Mouse (Mus musculus): ENCODE measurements around the gene Ralgapa2. TPM values are rescaled to one million over a fixed set of nuclear protein-coding genes. Genes with fewer than 3 reads are reported as not detected.

The Ralgapa2 gene
- polyA plus RNA-seq, 1 experiment from 2014 or later = 9.0 TPM

DNA sequence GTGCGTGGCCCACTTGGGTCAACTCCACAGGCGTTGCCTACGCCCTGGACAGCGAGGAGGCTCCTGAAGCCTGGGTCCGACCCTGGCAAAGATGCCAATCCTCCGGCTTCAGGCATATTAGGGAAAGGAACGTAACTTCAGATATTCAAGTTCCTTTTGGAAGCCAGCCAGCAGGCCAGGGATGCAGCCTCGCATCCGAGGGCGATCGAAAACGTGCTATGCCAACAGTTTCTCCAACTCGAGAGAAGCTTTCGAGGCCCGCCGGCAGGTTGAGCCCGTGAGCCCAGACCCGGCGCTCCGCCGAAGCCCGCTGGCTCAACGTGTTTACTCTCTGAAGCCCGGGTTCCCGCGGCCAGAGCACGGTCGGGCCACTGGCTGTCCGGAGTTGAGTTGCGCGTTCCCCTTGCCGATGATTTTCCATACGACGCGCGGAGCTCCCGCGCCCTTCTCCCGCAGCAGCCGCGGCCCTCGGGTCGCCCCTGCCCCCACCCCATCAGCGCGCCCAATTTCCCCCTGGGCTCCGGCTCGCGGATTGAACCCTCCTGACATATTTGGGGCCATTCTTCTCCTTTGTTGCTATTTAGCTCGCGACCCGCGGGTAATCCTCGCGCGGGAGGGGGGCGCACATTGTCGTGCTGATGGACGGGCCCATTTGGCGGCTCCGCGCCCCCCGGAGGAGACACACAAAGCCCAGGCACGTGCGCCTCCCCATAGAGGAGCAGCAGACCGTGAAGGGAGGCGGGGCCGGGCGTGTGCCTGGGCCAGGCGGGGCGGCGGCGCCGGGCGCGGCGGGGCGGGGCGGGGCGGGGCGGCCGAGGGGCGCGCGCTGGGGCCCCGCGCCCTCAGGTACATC is 290.8 kb downstream of the Ralgapa2 start, which contains the start of gene Insm1:
Gene Insm1, plus strand, starts transcription at position 846 of the 853 bp plus-strand sequence.
- ATAC-seq (ENCODE audit: insufficient read depth, low FRiP score, low read depth) = peak; percentile 63
- under 1% methylated on average over 65 of the region's 86 CpGs for WGBS
- no peaks in the 10 kb centered on the region for H3K9me3 ChIP-seq
- H3K4me3 ChIP-seq (replicated peaks) = peak within 1 kb of the TSS; percentile 52
- H3K27me3 ChIP-seq (replicated peaks) = peaks cover 86% of the 10 kb centered on the region
- H3K4me1 ChIP-seq = peaks cover 29% of the 10 kb centered on the region
- no peaks in the 10 kb centered on the region for H3K36me3 ChIP-seq
- 0 out of 2 replicates have a peak within 1 kb of the TSS, but pooled peaks have one; percentile 11 for H3K27ac ChIP-seq
- peak within 1 kb of the TSS; percentile 99 for H3K4me2 ChIP-seq
- no peak within 1 kb of the TSS for H3K9ac ChIP-seq

GRCm38 (mm10) chr2:146220591-146221075 is 291.5 kb downstream of the Ralgapa2 start:
- no peak for ATAC-seq (ENCODE audit: insufficient read depth, low FRiP score, low read depth)
- 2% methylated on average over 24 of the region's 24 CpGs for WGBS
- Histone ChIP-seq H3K36me3 (no peaks in the 10 kb centered on the region), H3K4me2 (peak overlapping the region; percentile 99), H3K4me1 (peaks cover 29% of the 10 kb centered on the region), H3K9me3 (no peaks in the 10 kb centered on the region), H3K27me3 (replicated peaks) (peaks cover 87% of the 10 kb centered on the region), H3K9ac (no peak overlapping the region), H3K27ac (no peak overlapping the region), H3K4me3 (replicated peaks) (peak overlapping the region; percentile 52)

GRCm38 (mm10) chr2:146219791-146220190 is 292.4 kb downstream of the Ralgapa2 start:
- peaks cover 81% of the 10 kb centered on the region for H3K27me3 ChIP-seq (replicated peaks)
- H3K9ac ChIP-seq = no peak overlapping the region

DNA sequence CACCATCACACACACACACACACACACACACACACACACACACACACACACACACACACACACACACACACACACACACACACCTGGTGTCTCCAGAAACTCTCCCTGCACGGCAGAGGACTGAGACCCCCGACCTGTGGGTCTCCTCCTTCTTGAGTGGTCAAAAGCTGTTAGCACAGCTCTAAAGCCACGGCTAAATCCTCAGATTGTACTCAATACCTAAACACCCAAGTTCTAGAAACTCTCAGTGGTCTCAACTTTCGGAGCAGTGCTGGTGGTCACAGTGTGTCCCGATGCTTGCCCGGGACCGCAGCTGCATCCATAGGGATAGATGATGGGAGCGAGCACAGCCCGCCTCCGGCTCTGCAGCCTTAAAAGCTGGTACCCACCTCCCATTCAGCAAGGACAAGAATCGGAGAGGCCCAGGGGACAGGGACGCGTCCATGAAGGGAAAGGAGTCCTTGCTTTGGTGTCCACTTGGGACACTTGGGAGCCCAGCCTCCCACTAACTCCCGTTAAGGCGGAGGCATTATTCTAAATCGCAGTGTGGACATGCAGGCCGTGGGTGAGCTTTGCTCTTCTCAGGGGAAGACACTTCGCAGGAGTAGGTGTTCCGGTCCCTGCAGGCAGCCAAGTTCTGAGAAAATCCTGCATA is 293.1 kb downstream of the Ralgapa2 start:
- WGBS = 6% methylated on average over 19 of the region's 19 CpGs
- no peaks in the 10 kb centered on the region for H3K36me3 ChIP-seq
- H3K9ac ChIP-seq = no peak overlapping the region
- no peak overlapping the region for H3K4me2 ChIP-seq
- no peak for ATAC-seq (ENCODE audit: insufficient read depth, low FRiP score, low read depth)
- H3K4me3 ChIP-seq (replicated peaks) = no peak overlapping the region
- peaks cover 77% of the 10 kb centered on the region for H3K27me3 ChIP-seq (replicated peaks)
- no peak overlapping the region for H3K27ac ChIP-seq
- H3K4me1 ChIP-seq = peaks cover 29% of the 10 kb centered on the region
- no peaks in the 10 kb centered on the region for H3K9me3 ChIP-seq

More at GRCm38 (mm10) chr2:146219791-146220190, 292.4 kb downstream of the Ralgapa2 start:
- Histone ChIP-seq H3K4me1 (peaks cover 29% of the 10 kb centered on the region), H3K27ac (no peak overlapping the region), H3K4me2 (no peak overlapping the region), H3K36me3 (no peaks in the 10 kb centered on the region), H3K4me3 (replicated peaks) (no peak overlapping the region), H3K9me3 (no peaks in the 10 kb centered on the region)
- no peak for ATAC-seq (ENCODE audit: insufficient read depth, low FRiP score, low read depth)
- 13% methylated on average over 11 of the region's 11 CpGs for WGBS

- Histone ChIP-seq H3K4me1 (peaks cover 25% of the 10 kb centered on the region), H3K27me3 (replicated peaks) (peaks cover 69% of the 10 kb centered on the region), H3K9ac (no peak overlapping the region), H3K27ac (no peak overlapping the region), H3K36me3 (no peaks in the 10 kb centered on the region), H3K9me3 (no peaks in the 10 kb centered on the region), H3K4me3 (replicated peaks) (peak overlapping the region; percentile 19), H3K4me2 (peak overlapping the region; percentile 44)
- ATAC-seq (ENCODE audit: insufficient read depth, low FRiP score, low read depth) = no peak
- WGBS = under 1% methylated on average over 40 of the region's 40 CpGs
Observed at GRCm38 (mm10) chr2:146218161-146218691, 293.9 kb downstream of the Ralgapa2 start.

- H3K4me3 ChIP-seq (replicated peaks) = no peak overlapping the region; the same call in 1 of the 2 replicates
- no peak overlapping the region for H3K4me2 ChIP-seq
- 3% methylated on average over 16 of the region's 16 CpGs for WGBS
- no peaks in the 10 kb centered on the region for H3K9me3 ChIP-seq
- no peak overlapping the region for H3K9ac ChIP-seq
- no peak for ATAC-seq (ENCODE audit: insufficient read depth, low FRiP score, low read depth)
- no peak overlapping the region for H3K27ac ChIP-seq
- H3K4me1 ChIP-seq = peaks cover 17% of the 10 kb centered on the region
- H3K36me3 ChIP-seq = no peaks in the 10 kb centered on the region
- H3K27me3 ChIP-seq (replicated peaks) = peaks cover 61% of the 10 kb centered on the region
Observed at GRCm38 (mm10) chr2:146217227-146217980, 294.7 kb downstream of the Ralgapa2 start.

GRCm38 (mm10) chr2:146216111-146217064 is 295.8 kb downstream of the Ralgapa2 start:
- no peak for ATAC-seq (ENCODE audit: insufficient read depth, low FRiP score, low read depth)
- H3K27me3 ChIP-seq (replicated peaks) = peaks cover 51% of the 10 kb centered on the region
- 22% methylated on average over 14 of the region's 14 CpGs for WGBS
- no peak overlapping the region for H3K27ac ChIP-seq
- H3K4me2 ChIP-seq = no peak overlapping the region
- no peak overlapping the region for H3K9ac ChIP-seq
- H3K9me3 ChIP-seq = no peaks in the 10 kb centered on the region
- H3K4me1 ChIP-seq = peaks cover 7% of the 10 kb centered on the region
- no peak overlapping the region for H3K4me3 ChIP-seq (replicated peaks)
- H3K36me3 ChIP-seq = no peaks in the 10 kb centered on the region

DNA sequence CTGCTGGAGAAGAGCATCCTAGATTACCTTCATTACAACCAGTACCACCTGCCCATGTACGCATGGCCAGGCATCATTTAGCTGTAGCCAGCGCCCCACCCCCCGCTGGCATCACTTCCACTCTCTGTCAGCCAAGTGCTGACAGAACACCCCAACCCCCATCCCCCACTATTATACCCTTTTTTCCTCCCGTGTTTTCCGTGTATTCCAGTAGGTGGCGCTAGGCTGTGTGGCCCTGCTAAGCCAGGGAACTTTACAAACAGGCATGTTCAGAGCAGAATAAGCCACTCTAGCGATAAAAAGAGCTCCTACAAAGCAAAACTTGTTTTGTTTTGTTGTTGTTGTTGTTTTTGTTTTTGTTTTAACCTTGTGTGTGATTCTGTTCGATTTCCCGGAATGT is 297.4 kb downstream of the Ralgapa2 start:
- peak; percentile 31; the same call in 1 of the 2 replicates for ATAC-seq (ENCODE audit: insufficient read depth, low FRiP score, low read depth)

GRCm38 (mm10) chr2:146210968-146211367 is 301.2 kb downstream of the Ralgapa2 start:
- Histone ChIP-seq H3K9ac (no peak overlapping the region), H3K36me3 (no peaks in the 10 kb centered on the region), H3K4me1 (no peaks in the 10 kb centered on the region), H3K27ac (no peak overlapping the region), H3K27me3 (replicated peaks) (peaks cover 5% of the 10 kb centered on the region), H3K9me3 (no peaks in the 10 kb centered on the region), H3K4me3 (replicated peaks) (no peak overlapping the region), H3K4me2 (no peak overlapping the region)
- 41% methylated on average over 4 of the region's 4 CpGs for WGBS
- ATAC-seq (ENCODE audit: insufficient read depth, low FRiP score, low read depth) = no peak

More for the DNA sequence above, 297.4 kb downstream of the Ralgapa2 start:
- Histone ChIP-seq H3K4me1 (no peaks in the 10 kb centered on the region), H3K4me3 (replicated peaks) (no peak overlapping the region), H3K36me3 (no peaks in the 10 kb centered on the region), H3K27me3 (replicated peaks) (peaks cover 37% of the 10 kb centered on the region), H3K4me2 (no peak overlapping the region), H3K9me3 (no peaks in the 10 kb centered on the region), H3K9ac (no peak overlapping the region), H3K27ac (no peak overlapping the region)
- WGBS = 4% methylated on average over 9 of the region's 9 CpGs

DNA sequence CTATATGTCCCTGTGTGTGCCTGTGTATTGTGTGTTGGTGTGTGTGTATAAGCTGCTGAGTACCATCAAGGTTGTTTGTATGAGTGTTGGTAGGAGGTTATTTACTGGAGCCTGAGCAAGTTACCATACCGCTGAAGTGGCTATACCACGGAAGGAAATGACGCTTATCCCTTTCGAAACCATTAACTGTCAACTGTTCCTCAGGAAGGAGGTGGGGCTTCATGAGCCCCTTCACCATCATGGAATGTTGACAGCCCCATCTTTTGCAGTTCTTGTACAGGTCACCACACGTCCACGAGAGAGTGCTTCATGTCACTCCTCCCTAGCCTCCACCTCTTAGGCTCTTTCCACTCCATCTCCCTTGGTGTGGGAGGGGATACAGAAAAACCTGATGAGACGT is 314.2 kb downstream of the Ralgapa2 start:
- Histone ChIP-seq H3K9ac (no peak overlapping the region), H3K9me3 (no peaks in the 10 kb centered on the region), H3K27ac (no peak overlapping the region), H3K36me3 (no peaks in the 10 kb centered on the region), H3K4me2 (no peak overlapping the region), H3K27me3 (replicated peaks) (no peaks in the 10 kb centered on the region), H3K4me1 (no peaks in the 10 kb centered on the region), H3K4me3 (replicated peaks) (no peak overlapping the region)
- WGBS = 60% methylated on average over 7 of the region's 7 CpGs
- ATAC-seq (ENCODE audit: insufficient read depth, low FRiP score, low read depth) = no peak
